Comparison of ENCODE assay signal across 21 mouse cellular contexts in genomic region chr2:29472952-29473437, GRCm38 (mm10).
"Had no signal": no experiment of that assay in that cellular context is flagged by ENCODE, and none has a peak within 500 bp of the region (broad histone marks: within the 10 kb centered on the region; RNA-seq: fewer than 3 reads in every experiment).

No protein-coding gene starts in this region.

- H3K27ac ChIP-seq: liver, embryonic 12.5 days; liver, embryonic 15.5 days; lung, embryonic 15.5 days; macrophage; midbrain, embryonic 13.5 days; midbrain, embryonic 15.5 days; neural tube, embryonic 15.5 days had no signal

- H3K4me2 ChIP-seq: liver, embryonic 12.5 days; liver, embryonic 15.5 days; lung, embryonic 15.5 days; midbrain, embryonic 11.5 days; midbrain, embryonic 13.5 days; midbrain, embryonic 15.5 days; neural tube, embryonic 13.5 days; neural tube, embryonic 15.5 days had no signal

- H3K27me3 ChIP-seq: liver, embryonic 12.5 days; liver, embryonic 15.5 days; lung, embryonic 15.5 days; midbrain, embryonic 13.5 days; midbrain, embryonic 15.5 days; neural tube, embryonic 13.5 days; neural tube, embryonic 15.5 days had no signal

- H3K4me3 ChIP-seq: liver, embryonic 12.5 days; liver, embryonic 15.5 days; lung, embryonic 15.5 days; megakaryocyte, embryonic 14.5 days; midbrain, embryonic 13.5 days; midbrain, embryonic 15.5 days; myocyte; neural tube, embryonic 13.5 days; neural tube, embryonic 15.5 days had no signal

- ATAC-seq: liver, embryonic 12.5 days; liver, postnatal 0 days; midbrain, embryonic 13.5 days; midbrain, embryonic 15.5 days had no signal

- DNase-seq: liver, postnatal 0 days; lung, adult 2 months; lung, postnatal 14 days; lung, postnatal 36 days; right cerebral cortex, adult 18-20 months; right cerebral cortex, postnatal 25 days; right cerebral cortex, postnatal 4 days; spleen, adult 18-20 months; thymus, adult 2 months; thymus, postnatal 36 days had no signal

- H3K9me3 ChIP-seq: liver, embryonic 12.5 days; liver, embryonic 15.5 days; lung, embryonic 15.5 days; megakaryocyte, embryonic 14.5 days; midbrain, embryonic 13.5 days; midbrain, embryonic 15.5 days; neural tube, embryonic 13.5 days; neural tube, embryonic 15.5 days had no signal

- H3K36me3 ChIP-seq: liver, embryonic 12.5 days; liver, embryonic 15.5 days; lung, embryonic 15.5 days; midbrain, embryonic 13.5 days; midbrain, embryonic 15.5 days; neural tube, embryonic 13.5 days; neural tube, embryonic 15.5 days had no signal

- H3K4me1 ChIP-seq: liver, embryonic 12.5 days; liver, embryonic 15.5 days; lung, embryonic 15.5 days had no signal

- H3K9ac ChIP-seq: liver, embryonic 12.5 days; liver, embryonic 15.5 days; liver, postnatal 0 days; lung, embryonic 15.5 days; midbrain, embryonic 13.5 days; midbrain, embryonic 15.5 days; neural tube, embryonic 13.5 days; neural tube, embryonic 15.5 days had no signal
